ENCODE assay signal across 16 mouse cellular contexts in the genomic region with DNA sequence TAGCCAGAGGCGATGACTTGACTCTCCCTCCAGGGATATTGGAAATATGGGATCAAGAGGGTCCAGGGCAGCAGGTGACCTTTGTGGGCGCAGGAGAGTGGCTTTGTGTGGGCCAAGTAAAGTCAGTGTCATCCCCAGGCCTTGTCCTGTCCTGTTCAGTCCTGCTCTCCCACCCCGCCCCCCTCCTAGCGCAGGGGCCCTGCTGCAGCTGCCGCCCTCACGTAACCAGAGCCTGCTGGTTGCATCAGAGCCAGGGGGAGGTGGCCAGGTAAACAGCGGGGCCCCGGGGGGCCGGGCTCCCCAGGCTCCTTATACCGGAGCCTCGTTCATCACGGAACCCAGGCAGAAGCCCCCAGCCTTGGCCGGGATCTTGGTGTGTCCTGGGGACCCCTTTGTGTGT. TPM values are rescaled to one million over a fixed set of nuclear protein-coding genes. Genes with fewer than 3 reads are reported as not detected.
DNase-seq lines count a peak whose midpoint lies in the region; ATAC-seq and TF ChIP-seq lines count a peak whose summit lies in the region.
"Had no signal": no experiment of that assay in that cellular context is flagged by ENCODE, and none has a peak within 500 bp of the region (broad histone marks: within the 10 kb centered on the region; RNA-seq: fewer than 3 reads in every experiment).

No protein-coding gene starts in this region.

- H3K9ac ChIP-seq in kidney, embryonic 15.5 days, result no peak overlapping the region
- peak overlapping the region; percentile 46; the same call in 1 of the 2 replicates for H3K9ac ChIP-seq in embryonic facial prominence, embryonic 14.5 days (ENCODE audit: low read depth, low read length)
- no peak overlapping the region for H3K9ac ChIP-seq in liver, embryonic 14.5 days (replicated peaks)
- H3K9ac ChIP-seq: hindbrain, embryonic 15.5 days had no signal

- no peak overlapping the region for H3K27ac ChIP-seq in kidney, embryonic 15.5 days
- 0 out of 2 replicates have a peak overlapping the region, but pooled peaks have one; percentile 15 for H3K27ac ChIP-seq in embryonic facial prominence, embryonic 14.5 days (replicated peaks; ENCODE audit: low read depth, low read length)
- H3K27ac ChIP-seq in liver, embryonic 14.5 days, result no peak overlapping the region
- H3K27ac ChIP-seq: hindbrain, embryonic 15.5 days; macrophage had no signal

- H3K4me2 ChIP-seq in kidney, embryonic 15.5 days, result 0 out of 2 replicates have a peak overlapping the region, but pooled peaks have one; percentile 16
- H3K4me2 ChIP-seq in embryonic facial prominence, embryonic 14.5 days (ENCODE audit: low read depth, low read length), result peak overlapping the region; percentile 29; the same call in 1 of the 2 replicates
- no peak overlapping the region; the same call in 1 of the 2 replicates for H3K4me2 ChIP-seq in liver, embryonic 14.5 days (ENCODE audit: low read depth)
- H3K4me2 ChIP-seq: hindbrain, embryonic 15.5 days had no signal

- TF ChIP-seq EP300 in liver, embryonic 14.5 days (IDR thresholded peaks at IDR 0.05; ENCODE audit: low read depth), result no peak

- H3K9me3 ChIP-seq in kidney, embryonic 15.5 days (replicated peaks), result no peaks in the 10 kb centered on the region
- no peaks in the 10 kb centered on the region for H3K9me3 ChIP-seq in embryonic facial prominence, embryonic 14.5 days (ENCODE audit: control insufficient read depth, low read length)
- H3K9me3 ChIP-seq in liver, embryonic 14.5 days (ENCODE audit: control insufficient read depth, low read length), result no peaks in the 10 kb centered on the region
- H3K9me3 ChIP-seq: hindbrain, embryonic 15.5 days had no signal

- peaks cover 23% of the 10 kb centered on the region for H3K36me3 ChIP-seq in kidney, embryonic 15.5 days
- peaks cover 22% of the 10 kb centered on the region for H3K36me3 ChIP-seq in embryonic facial prominence, embryonic 14.5 days (ENCODE audit: control insufficient read depth, insufficient read depth, low read length)
- H3K36me3 ChIP-seq in liver, embryonic 14.5 days (replicated peaks; ENCODE audit: control insufficient read depth, insufficient read depth, low read depth), result no peaks in the 10 kb centered on the region

- TF ChIP-seq CTCF in liver, embryonic 14.5 days (IDR thresholded peaks at IDR 0.05; ENCODE audit: low read depth), result no peak

- peak; percentile 30 for DNase-seq in embryo, embryonic 11 days
- DNase-seq in embryo, embryonic 10.5 days (ENCODE audit: low spot score), result no peak
- no peak for DNase-seq in kidney, postnatal 25 days
- peak; percentile 64 for DNase-seq in embryonic facial prominence, embryonic 14.5 days (ENCODE audit: low spot score)
- DNase-seq in liver, embryonic 14.5 days (ENCODE audit: low read depth in 3 of 3, low spot score in 3 of 3), result no peak
- DNase-seq in natural killer cell, adult 2 months (ENCODE audit: low spot score in 2 of 2), result no peak
- no peak for DNase-seq in cerebellum, postnatal 4 days (ENCODE audit: low spot score in 2 of 2)
- DNase-seq: adrenal gland, postnatal 10 days; cerebellum, adult 11 months; heart, adult 18-20 months; thymus, postnatal 36 days had no signal

- 13% methylated on average over 13 of the region's 13 CpGs for WGBS in kidney, embryonic 15.5 days
- 8% methylated on average over 12 of the region's 13 CpGs for WGBS in embryonic facial prominence, embryonic 14.5 days
- 25% methylated on average over 13 of the region's 13 CpGs for WGBS in liver, embryonic 14.5 days (ENCODE audit: insufficient replicate concordance)

- peaks cover 22% of the 10 kb centered on the region for H3K27me3 ChIP-seq in kidney, embryonic 15.5 days
- H3K27me3 ChIP-seq in embryonic facial prominence, embryonic 14.5 days (replicated peaks; ENCODE audit: control insufficient read depth, insufficient read depth, low read length), result no peaks in the 10 kb centered on the region
- no peaks in the 10 kb centered on the region for H3K27me3 ChIP-seq in liver, embryonic 14.5 days (ENCODE audit: control insufficient read depth, insufficient read depth, low read length)
- H3K27me3 ChIP-seq: Patski had no signal

- H3K4me3 ChIP-seq in kidney, embryonic 15.5 days (replicated peaks), result no peak overlapping the region
- no peak overlapping the region for H3K4me3 ChIP-seq in embryonic facial prominence, embryonic 14.5 days (ENCODE audit: low read depth, low read length)
- no peak overlapping the region for H3K4me3 ChIP-seq in liver, embryonic 14.5 days (ENCODE audit: insufficient read depth in 1 of 2, low read depth in 2 of 2, low read length in 2 of 2)
- H3K4me3 ChIP-seq: erythroblast, embryonic 14.5 days; hindbrain, embryonic 15.5 days had no signal

- no peak for ATAC-seq in kidney, embryonic 15.5 days (replicated peaks; ENCODE audit: low FRiP score)
- peak; percentile 64 for ATAC-seq in embryonic facial prominence, embryonic 14.5 days (ENCODE audit: low read depth)
- 0 out of 2 replicates have a peak, but pooled peaks have one; percentile 34 for ATAC-seq in liver, embryonic 14.5 days (ENCODE audit: insufficient read depth)
- ATAC-seq: Patski had no signal

- peaks cover 15% of the 10 kb centered on the region for H3K4me1 ChIP-seq in kidney, embryonic 15.5 days
- no peaks in the 10 kb centered on the region for H3K4me1 ChIP-seq in embryonic facial prominence, embryonic 14.5 days (ENCODE audit: control insufficient read depth, insufficient read depth, low read length)
- peaks cover 0 to 4% of the 10 kb centered on the region in 2 experiments; a peak in 1 of 4 replicates for H3K4me1 ChIP-seq in liver, embryonic 14.5 days (replicated peaks; ENCODE audit: control insufficient read depth in 2 of 2, insufficient read depth in 2 of 2, low read length in 1 of 2)

RNA-seq across cellular contexts. Expression of gene Mef2b, which starts 10.6 kb away (rescaled TPM):
- 0.17 and 0.29 TPM in 2 replicates for polyA plus RNA-seq in kidney, embryonic 15.5 days (2015; fragmentation: Nextera tagmentation; extraction: Ambion mirVana)
- polyA plus RNA-seq in embryonic facial prominence, embryonic 14.5 days (2014; fragmentation: Nextera tagmentation; extraction: Ambion mirVana), result 4.9 and 5.1 TPM in 2 replicates
- polyA plus RNA-seq in liver, embryonic 14.5 days (2012; rRNA removed), result 0.03 and 0.04 TPM in 2 replicates
- polyA plus RNA-seq in liver, embryonic 14.5 days (2014; fragmentation: Nextera tagmentation; extraction: Ambion mirVana), result not detected in 2 replicates
- polyA plus RNA-seq: macrophage had no signal

RNA-seq across cellular contexts. Expression of gene Borcs8, which starts 10.9 kb away (rescaled TPM):
- 45.0 and 47.8 TPM in 2 replicates for polyA plus RNA-seq in kidney, embryonic 15.5 days (2015; fragmentation: Nextera tagmentation; extraction: Ambion mirVana)
- polyA plus RNA-seq in embryonic facial prominence, embryonic 14.5 days (2014; fragmentation: Nextera tagmentation; extraction: Ambion mirVana), result 45.1 and 54.0 TPM in 2 replicates
- 27.0 and 27.1 TPM in 2 replicates for polyA plus RNA-seq in liver, embryonic 14.5 days (2012; rRNA removed)
- 25.1 and 25.4 TPM in 2 replicates for polyA plus RNA-seq in liver, embryonic 14.5 days (2014; fragmentation: Nextera tagmentation; extraction: Ambion mirVana)

RNA-seq across cellular contexts. Expression of gene Rfxank, which starts 11.2 kb away (rescaled TPM):
- 18.3 and 22.7 TPM in 2 replicates for polyA plus RNA-seq in kidney, embryonic 15.5 days (2015; fragmentation: Nextera tagmentation; extraction: Ambion mirVana)
- polyA plus RNA-seq in embryonic facial prominence, embryonic 14.5 days (2014; fragmentation: Nextera tagmentation; extraction: Ambion mirVana), result 13.0 and 17.1 TPM in 2 replicates
- polyA plus RNA-seq in liver, embryonic 14.5 days (2012; rRNA removed), result 5.3 and 6.4 TPM in 2 replicates
- 6.1 and 7.0 TPM in 2 replicates for polyA plus RNA-seq in liver, embryonic 14.5 days (2014; fragmentation: Nextera tagmentation; extraction: Ambion mirVana)

RNA-seq across cellular contexts. Expression of gene Nr2c2ap, which starts 19.0 kb away (rescaled TPM):
- 31.4 and 34.8 TPM in 2 replicates for polyA plus RNA-seq in kidney, embryonic 15.5 days (2015; fragmentation: Nextera tagmentation; extraction: Ambion mirVana)
- 18.7 and 20.4 TPM in 2 replicates for polyA plus RNA-seq in embryonic facial prominence, embryonic 14.5 days (2014; fragmentation: Nextera tagmentation; extraction: Ambion mirVana)
- 9.3 and 11.1 TPM in 2 replicates for polyA plus RNA-seq in liver, embryonic 14.5 days (2012; rRNA removed)
- polyA plus RNA-seq in liver, embryonic 14.5 days (2014; fragmentation: Nextera tagmentation; extraction: Ambion mirVana), result 11.8 and 12.0 TPM in 2 replicates

RNA-seq across cellular contexts. Expression of gene Tmem161a, which starts 22.0 kb away (rescaled TPM):
- 71.8 and 76.3 TPM in 2 replicates for polyA plus RNA-seq in kidney, embryonic 15.5 days (2015; fragmentation: Nextera tagmentation; extraction: Ambion mirVana)
- 46.4 and 55.2 TPM in 2 replicates for polyA plus RNA-seq in embryonic facial prominence, embryonic 14.5 days (2014; fragmentation: Nextera tagmentation; extraction: Ambion mirVana)
- 33.0 and 38.0 TPM in 2 replicates for polyA plus RNA-seq in liver, embryonic 14.5 days (2012; rRNA removed)
- polyA plus RNA-seq in liver, embryonic 14.5 days (2014; fragmentation: Nextera tagmentation; extraction: Ambion mirVana), result 15.6 TPM in 2 replicates

Comparison
In these comparisons a context has a peak if more than half of its experiments do, and no peak if none do; other contexts are left out.
1. DNase-seq: peak in embryo, embryonic 11 days (single experiment) and embryonic facial prominence, embryonic 14.5 days (single experiment); none in embryo, embryonic 10.5 days (single experiment), kidney, postnatal 25 days (0 of 2), liver, embryonic 14.5 days (0 of 3), natural killer cell, adult 2 months (0 of 2) and cerebellum, postnatal 4 days (0 of 2).